Mouse (Mus musculus): ENCODE measurements around the gene Bcat2. TPM values are rescaled to one million over a fixed set of nuclear protein-coding genes. Genes with fewer than 3 reads are reported as not detected.

Gene Bcat2
- polyA plus RNA-seq, 1 experiment from 2014 or later: 57.2 TPM

DNA sequence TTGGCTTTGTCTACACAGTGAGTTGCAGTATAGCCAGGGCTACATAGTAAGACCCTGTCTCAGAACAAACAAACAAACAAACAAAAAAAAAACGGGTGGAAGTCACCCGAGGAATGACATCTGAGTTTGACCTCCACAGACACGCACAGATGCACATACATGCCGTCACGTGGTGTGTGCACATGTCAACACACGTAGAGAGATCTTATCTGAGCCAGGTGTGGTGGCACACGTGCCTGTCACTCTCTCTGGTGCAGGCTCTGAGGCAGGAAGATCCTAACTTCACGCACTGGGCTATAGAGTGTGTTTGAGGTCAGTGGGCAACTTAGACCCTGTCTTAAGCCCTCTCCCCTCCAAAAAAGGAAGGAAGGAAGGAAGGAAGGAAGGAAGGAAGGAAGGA lies 4.0 kb downstream of the Bcat2 start:
- ATAC-seq (no peak), DNase-seq (ENCODE audit: low read depth, low spot score) (no peak)
- no peak for TF ChIP-seq CTCF (IDR thresholded peaks at IDR 0.05)
- POLR2A ChIA-PET: no interaction called here
- H3K27me3 ChIP-seq: no peaks in the 10 kb centered on the region
- CTCF ChIA-PET: no interaction called here
- in situ Hi-C loops (cut with MboI; ENCODE audit: low pct_unique_long_range_greater_than_20kb): no loop called here

DNA sequence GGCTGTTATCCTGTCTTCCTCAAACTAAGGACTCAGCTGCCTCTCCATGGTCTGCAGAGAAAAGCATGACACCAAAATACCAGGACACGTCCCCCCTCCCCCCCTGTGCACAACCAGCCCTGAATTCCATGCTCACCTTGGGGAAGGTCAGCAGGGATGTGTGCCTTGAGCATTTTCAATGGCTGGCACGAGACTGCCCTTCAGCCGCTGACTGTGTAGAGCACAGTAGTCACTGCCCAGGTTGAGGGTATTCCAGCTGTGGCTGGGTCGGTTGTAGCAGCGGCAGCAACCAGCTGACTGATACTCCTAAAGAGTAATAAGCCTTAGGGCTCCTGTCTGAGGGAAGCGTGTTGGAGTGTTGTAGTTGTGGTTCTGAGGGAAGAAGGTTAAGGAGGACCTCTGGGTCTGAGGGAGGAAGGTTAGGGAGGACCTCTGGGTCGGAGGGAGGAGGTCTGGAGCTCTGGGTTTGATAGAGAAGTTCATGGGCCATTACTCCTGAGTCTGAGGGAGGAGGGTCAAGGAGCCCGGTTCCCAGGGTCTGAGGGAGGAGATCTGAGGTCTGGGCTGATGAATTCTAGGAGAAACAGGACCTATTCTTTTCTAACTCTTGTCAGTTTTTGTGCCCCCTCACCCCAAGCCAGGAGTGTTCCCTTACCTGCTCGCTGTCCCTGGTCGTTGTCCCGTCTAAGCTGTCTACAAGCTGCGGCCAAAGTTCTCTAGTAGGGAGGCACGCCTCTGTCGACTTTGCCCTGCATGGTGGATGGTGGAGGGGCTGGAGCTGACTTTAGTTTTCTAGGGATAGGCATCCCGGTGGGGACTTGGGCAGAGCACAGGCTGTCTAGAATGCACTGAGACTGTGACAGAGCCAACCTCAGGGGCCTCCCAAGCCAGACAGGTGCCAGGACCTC lies 4.8 kb downstream of the Bcat2 start:
- POLR2A ChIA-PET: no interaction called here
- no peaks in the 10 kb centered on the region for H3K27me3 ChIP-seq
- no peak for TF ChIP-seq CTCF (IDR thresholded peaks at IDR 0.05)
- CTCF ChIA-PET: interaction anchor here (2.7 kb wide), 1 partner anchor 11 kb away, joined by 6 read pairs; no protein-coding TSS in a partner anchor
- in situ Hi-C loops (cut with MboI; ENCODE audit: low pct_unique_long_range_greater_than_20kb): no loop called here
- DNase-seq (ENCODE audit: low read depth, low spot score) (no peak), ATAC-seq (no peak)

DNA sequence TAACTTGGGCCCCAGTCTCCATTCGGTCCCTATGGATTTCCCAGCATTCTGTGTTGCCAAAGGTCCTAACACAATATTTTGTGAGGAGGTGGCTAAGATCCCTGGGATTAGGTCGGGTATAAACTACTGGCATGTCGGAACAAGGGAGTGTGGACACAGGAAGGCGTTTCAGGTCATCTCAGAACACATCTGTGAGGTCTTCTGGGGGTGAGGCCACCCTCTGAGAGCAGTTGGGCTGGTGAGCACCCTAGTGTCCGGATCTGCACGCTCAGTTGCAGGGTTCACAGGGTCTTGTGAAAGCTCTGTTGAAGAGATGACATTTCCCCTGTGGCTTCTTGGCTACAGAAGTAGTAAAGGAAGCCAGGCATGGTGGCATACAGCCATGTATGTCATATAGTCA lies 16.0 kb downstream of the Bcat2 start:
- DNase-seq (ENCODE audit: low read depth, low spot score) (no peak), ATAC-seq (no peak)
- H3K27me3 ChIP-seq: no peaks in the 10 kb centered on the region
- in situ Hi-C loops (cut with MboI; ENCODE audit: low pct_unique_long_range_greater_than_20kb): no loop called here
- CTCF ChIA-PET: interaction anchor here (1.0 to 2.1 kb wide), 4 partner anchors 10 to 31 kb away, joined by 4 to 7 read pairs (median 6); partner anchors contain the start of gene Hsd17b14
- no peak for TF ChIP-seq CTCF (IDR thresholded peaks at IDR 0.05)
- POLR2A ChIA-PET: interaction anchor here (0.5 kb wide), 1 partner anchor 28 kb away, joined by 3 read pairs; no protein-coding TSS in a partner anchor

- ChIA-PET POLR2A (interaction anchor here (0.6 kb wide), 1 partner anchor 49 kb away, joined by 3 read pairs; no protein-coding TSS in a partner anchor), CTCF (interaction anchor here (0.7 to 7.0 kb wide), 6 partner anchors 11 to 214 kb away, joined by 3 to 74 read pairs (median 8); partner anchors contain the start of genes Bcat2 and Ntn5)
- no peak for ATAC-seq
- H3K27me3 ChIP-seq: no peaks in the 10 kb centered on the region
- no peak for TF ChIP-seq CTCF (IDR thresholded peaks at IDR 0.05)
- no peak for DNase-seq (ENCODE audit: low read depth, low spot score)
- in situ Hi-C loops (cut with MboI; ENCODE audit: low pct_unique_long_range_greater_than_20kb): no loop called here
Observed at GRCm38 (mm10) chr7:45587631-45588592, 18.0 kb downstream of the Bcat2 start.

DNA sequence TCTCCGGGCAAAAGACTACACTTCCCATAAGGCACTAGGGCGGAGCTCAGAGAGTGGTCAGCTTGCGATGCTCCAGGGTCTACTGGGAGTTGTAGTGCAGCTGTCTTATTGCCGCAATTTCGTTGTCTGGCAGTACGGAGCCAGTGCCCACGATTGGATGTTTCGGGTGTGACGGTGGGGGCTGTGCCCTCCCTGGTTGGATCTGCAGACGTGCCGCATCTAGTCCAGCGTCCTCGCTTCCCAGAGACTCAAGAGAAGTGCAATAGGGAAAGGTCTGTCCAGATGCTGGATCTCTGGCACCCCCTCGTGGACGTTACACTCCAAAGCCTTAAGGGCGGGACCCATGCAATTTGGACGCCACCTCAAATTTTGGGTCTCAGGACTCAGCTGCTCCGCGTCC lies 19.2 kb downstream of the Bcat2 start:
- no peaks in the 10 kb centered on the region for H3K27me3 ChIP-seq
- POLR2A ChIA-PET: no interaction called here
- peak; percentile 86 for TF ChIP-seq CTCF (IDR thresholded peaks at IDR 0.05)
- CTCF ChIA-PET: interaction anchor here (0.7 to 7.0 kb wide), 13 partner anchors 12 to 212 kb away, joined by 3 to 74 read pairs (median 4); partner anchors contain the start of genes Bcat2, Ntn5 and Tulp2
- ATAC-seq: peak; percentile 90
- peak; percentile 76 for DNase-seq (ENCODE audit: low read depth, low spot score)
- in situ Hi-C loops (cut with MboI; ENCODE audit: low pct_unique_long_range_greater_than_20kb): no loop called here

- no peak for TF ChIP-seq CTCF (IDR thresholded peaks at IDR 0.05)
- no peak for DNase-seq (ENCODE audit: low read depth, low spot score)
- ChIA-PET CTCF (interaction anchor here (0.9 to 7.0 kb wide), 8 partner anchors 13 to 119 kb away, joined by 3 to 74 read pairs (median 6); partner anchors contain the start of genes Bcat2 and Ntn5), POLR2A (no interaction called here)
- in situ Hi-C loops (cut with MboI; ENCODE audit: low pct_unique_long_range_greater_than_20kb): loop anchor here (5.0 kb wide), 1 partner anchor 92 kb away; the partner anchor contains the start of gene Ntn5
- no peak for ATAC-seq
- no peaks in the 10 kb centered on the region for H3K27me3 ChIP-seq
Observed at GRCm38 (mm10) chr7:45589898-45590297, 19.9 kb downstream of the Bcat2 start.

DNA sequence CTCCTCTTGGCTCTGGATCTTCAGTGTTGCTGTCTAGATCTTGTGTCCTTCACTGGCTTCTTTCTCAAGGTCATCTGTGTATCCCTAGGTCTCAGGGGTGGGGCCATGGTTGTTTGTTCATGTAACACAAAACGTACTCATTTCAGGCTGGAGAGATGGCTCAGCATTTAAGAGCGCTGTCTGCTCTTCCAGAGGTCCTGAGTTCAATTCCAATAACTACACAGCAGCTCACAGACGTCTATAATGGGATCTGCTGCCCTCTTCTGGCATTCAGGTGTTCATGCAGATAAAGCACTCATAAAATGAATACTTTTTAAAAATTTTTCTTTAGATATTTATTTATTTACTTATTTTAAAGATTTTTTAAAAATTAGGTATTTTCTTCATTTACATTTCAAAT lies 20.9 kb downstream of the Bcat2 start:
- no peak for ATAC-seq
- no peak for DNase-seq (ENCODE audit: low read depth, low spot score)
- ChIA-PET POLR2A (interaction anchor here (0.5 kb wide), 1 partner anchor 16 kb away, joined by 5 read pairs; no protein-coding TSS in a partner anchor), CTCF (interaction anchor here (1.0 to 7.0 kb wide), 3 partner anchors 16 to 91 kb away, joined by 3 to 74 read pairs (median 3); partner anchors contain the start of gene Ntn5)
- no peaks in the 10 kb centered on the region for H3K27me3 ChIP-seq
- TF ChIP-seq CTCF (IDR thresholded peaks at IDR 0.05): peak; percentile 38
- in situ Hi-C loops (cut with MboI; ENCODE audit: low pct_unique_long_range_greater_than_20kb): loop anchor here (5.0 kb wide), 1 partner anchor 91 kb away; the partner anchor contains the start of gene Ntn5

- POLR2A ChIA-PET: no interaction called here
- in situ Hi-C loops (cut with MboI; ENCODE audit: low pct_unique_long_range_greater_than_20kb): loop anchor here (5.0 kb wide), 1 partner anchor 90 kb away; the partner anchor contains the start of gene Ntn5
- ATAC-seq: no peak
Observed at GRCm38 (mm10) chr7:45591880-45592279, 21.9 kb downstream of the Bcat2 start.

GRCm38 (mm10) chr7:45593118-45593815 lies 23.3 kb downstream of the Bcat2 start:
- POLR2A ChIA-PET: interaction anchor here (1.3 kb wide), 1 partner anchor 88 kb away, joined by 3 read pairs; no protein-coding TSS in a partner anchor
- in situ Hi-C loops (cut with MboI; ENCODE audit: low pct_unique_long_range_greater_than_20kb): loop anchor here (5.0 kb wide), 1 partner anchor 89 kb away; the partner anchor contains the start of gene Ntn5
- CTCF ChIA-PET: interaction anchor here (0.7 to 7.0 kb wide), 15 partner anchors 8 to 116 kb away, joined by 3 to 74 read pairs (median 3); partner anchors contain the start of genes Fut1 and Ntn5
- DNase-seq (ENCODE audit: low read depth, low spot score): no peak
- no peaks in the 10 kb centered on the region for H3K27me3 ChIP-seq
- peak; percentile 68 for ATAC-seq
- TF ChIP-seq CTCF (IDR thresholded peaks at IDR 0.05): peak; percentile 98

More at GRCm38 (mm10) chr7:45591880-45592279, 21.9 kb downstream of the Bcat2 start:
- no peaks in the 10 kb centered on the region for H3K27me3 ChIP-seq
- CTCF ChIA-PET: interaction anchor here (1.0 to 7.0 kb wide), 3 partner anchors 15 to 90 kb away, joined by 3 to 74 read pairs (median 3); partner anchors contain the start of gene Ntn5
- DNase-seq (ENCODE audit: low read depth, low spot score): no peak
- TF ChIP-seq CTCF (IDR thresholded peaks at IDR 0.05): no peak
